Mouse (Mus musculus): Measurements from ENCODE around the gene Gm49368. TPM values are rescaled to one million over a fixed set of nuclear protein-coding genes. Genes with fewer than 3 reads are reported as not detected.

Gene Gm49368
- 10 to 100 TPM; 12.8 to 19.9 TPM for total RNA-seq (2023)

GRCm38 (mm10) chr7:128062456-128062855, at the start of gene Gm49368, which contains the start of gene Itgam:
Gene Gm49368 (plus strand): TSS chr7:128062683.
Gene Itgam (plus strand): TSS chr7:128062640.

GRCm38 (mm10) chr7:128128741-128129720, 66.5 kb downstream of the Gm49368 start, which contains the start of gene Itgax:
Gene Itgax (plus strand): TSS chr7:128129547.

GRCm38 (mm10) chr7:128154076-128154475, 91.6 kb downstream of the Gm49368 start, which contains the start of gene Itgad:
Gene Itgad (plus strand): TSS chr7:128154376.

Other genes with a start within 250 kb of the Gm49368 start
- 100 to 1,000 TPM; 136 to 139 TPM for gene Stx4a, start 238.4 kb upstream of the Gm49368 start, total RNA-seq (2023)
- gene Stx1b, start 238.1 kb upstream of the Gm49368 start, total RNA-seq (2023): under 1 TPM in 1 of 2 experiments, not detected in 1; 0.13 TPM
- gene Zfp646, start 186.5 kb upstream of the Gm49368 start, total RNA-seq (2023): 10 to 100 TPM; 48.4 to 48.8 TPM
- 1 to 10 TPM; 7.6 to 9.2 TPM for gene Zfp668, start 185.9 kb upstream of the Gm49368 start, total RNA-seq (2023)
- 1 to 10 TPM; 1.0 to 1.3 TPM for gene Prss53, start 171.7 kb upstream of the Gm49368 start, total RNA-seq (2023)
- not detected for gene Gm21974, start 167.2 kb upstream of the Gm49368 start, total RNA-seq (2023)
- 10 to 100 TPM; 19.8 to 22.4 TPM for gene Vkorc1, start 167.1 kb upstream of the Gm49368 start, total RNA-seq (2023)
- gene Bckdk, start 158.6 kb upstream of the Gm49368 start, total RNA-seq (2023): 10 to 100 TPM; 28.2 to 30.0 TPM
- 10 to 100 TPM; 28.7 to 31.1 TPM for gene Kat8, start 150.2 kb upstream of the Gm49368 start, total RNA-seq (2023)
- gene Prss8, start 132.6 kb upstream of the Gm49368 start, total RNA-seq (2023): not detected
- gene Prss36, start 116.0 kb upstream of the Gm49368 start, total RNA-seq (2023): 1 to 10 TPM in 1 of 2 experiments, under 1 TPM in 1; 0.70 to 1.4 TPM
- gene Fus, start 95.2 kb upstream of the Gm49368 start, total RNA-seq (2023): 100 to 1,000 TPM; 505 to 623 TPM
- 10 to 100 TPM; 60.4 to 89.0 TPM for gene Pycard, start 68.8 kb upstream of the Gm49368 start, total RNA-seq (2023)
- gene Trim72, start 58.7 kb upstream of the Gm49368 start, total RNA-seq (2023): under 1 TPM in 1 of 2 experiments, not detected in 1; 0.64 TPM
- gene Itgam, start within 50 bp of the Gm49368 start, total RNA-seq (2023): 100 to 1,000 TPM; 557 to 582 TPM
- 100 to 1,000 TPM; 242 to 261 TPM for gene Itgax, start 66.9 kb downstream of the Gm49368 start, total RNA-seq (2023)
- gene Itgad, start 91.7 kb downstream of the Gm49368 start, total RNA-seq (2023): 100 to 1,000 TPM; 222 to 241 TPM
- not detected for gene Cox6a2, start 143.7 kb downstream of the Gm49368 start, total RNA-seq (2023)
- gene Armc5, start 174.7 kb downstream of the Gm49368 start, total RNA-seq (2023): 10 to 100 TPM; 20.6 to 25.3 TPM
- gene 9130023H24Rik, start 175.3 kb downstream of the Gm49368 start, total RNA-seq (2023): 1 to 10 TPM; 1.9 to 2.3 TPM
- 1 to 10 TPM; 1.1 to 1.6 TPM for gene Tgfb1i1, start 184.1 kb downstream of the Gm49368 start, total RNA-seq (2023)
- not detected for gene Slc5a2, start 203.0 kb downstream of the Gm49368 start, total RNA-seq (2023)
- gene BC017158, start 235.5 kb downstream of the Gm49368 start, total RNA-seq (2023): 10 to 100 TPM; 23.8 to 25.0 TPM

All from monocyte, adult 59 days (primary cell).